12 mouse cellular contexts compared by ENCODE assay signal in the genomic region with DNA sequence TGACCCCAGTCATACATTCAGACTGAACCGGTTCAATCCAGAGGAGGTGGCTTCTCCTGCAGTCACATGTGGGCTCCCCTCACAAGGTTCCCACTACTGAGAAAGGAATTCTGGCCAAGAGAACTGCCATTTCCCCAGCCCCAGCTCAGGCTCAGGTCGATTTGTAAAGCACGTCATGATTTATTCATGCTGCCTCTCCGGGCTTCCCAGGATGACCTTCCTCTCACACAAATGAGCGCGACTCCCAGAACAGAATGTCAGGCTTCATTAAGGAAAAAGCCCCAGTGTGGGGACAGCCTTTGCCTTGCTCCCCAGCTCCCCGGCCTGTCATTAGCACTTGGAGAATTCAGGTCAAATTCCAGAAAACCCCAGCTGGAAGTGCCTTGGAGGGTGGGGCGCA.
DNase-seq lines count a peak whose midpoint lies in the region; ATAC-seq lines count a peak whose summit lies in the region.
"Had no signal": no experiment of that assay in that cellular context is flagged by ENCODE, and none has a peak within 500 bp of the region (broad histone marks: within the 10 kb centered on the region; RNA-seq: fewer than 3 reads in every experiment).

No protein-coding gene starts in this region.

- H3K27ac ChIP-seq in forebrain, embryonic 13.5 days = peak overlapping the region; percentile 48
- no peak overlapping the region for H3K27ac ChIP-seq in neural tube, embryonic 14.5 days (ENCODE audit: low read depth, low read length)
- H3K27ac ChIP-seq in heart, embryonic 11.5 days (ENCODE audit: low read depth, low read length) = no peak overlapping the region
- H3K27ac ChIP-seq: heart, embryonic 13.5 days; limb, embryonic 13.5 days; stomach, postnatal 0 days had no signal

- peaks cover 37% of the 10 kb centered on the region for H3K4me1 ChIP-seq in forebrain, embryonic 13.5 days
- peaks cover 25% of the 10 kb centered on the region for H3K4me1 ChIP-seq in neural tube, embryonic 14.5 days (ENCODE audit: control insufficient read depth, insufficient read depth, low read length)
- H3K4me1 ChIP-seq in heart, embryonic 11.5 days (ENCODE audit: control insufficient read depth, insufficient read depth, low read length) = no peaks in the 10 kb centered on the region

- H3K36me3 ChIP-seq in forebrain, embryonic 13.5 days (ENCODE audit: poor library complexity, severe bottlenecking) = no peaks in the 10 kb centered on the region
- no peaks in the 10 kb centered on the region for H3K36me3 ChIP-seq in neural tube, embryonic 14.5 days (ENCODE audit: control insufficient read depth, insufficient read depth, low read length)
- no peaks in the 10 kb centered on the region for H3K36me3 ChIP-seq in heart, embryonic 11.5 days (ENCODE audit: control insufficient read depth, insufficient read depth, low read length)
- H3K36me3 ChIP-seq: heart, embryonic 13.5 days; limb, embryonic 13.5 days had no signal

- ATAC-seq in forebrain, embryonic 13.5 days = peak; percentile 17
- ATAC-seq in neural tube, embryonic 14.5 days (ENCODE audit: low read depth) = peak; percentile 26; the same call in 1 of the 2 replicates
- no peak for ATAC-seq in heart, embryonic 11.5 days (replicated peaks; ENCODE audit: insufficient number of reproducible peaks, low FRiP score, low TSS enrichment)

- no peak overlapping the region for H3K4me3 ChIP-seq in forebrain, embryonic 13.5 days
- H3K4me3 ChIP-seq in neural tube, embryonic 14.5 days (ENCODE audit: low read depth, low read length) = no peak overlapping the region
- H3K4me3 ChIP-seq in heart, embryonic 11.5 days (ENCODE audit: low read depth, low read length) = no peak overlapping the region
- H3K4me3 ChIP-seq: heart, embryonic 13.5 days; limb, embryonic 13.5 days had no signal

- no peaks in the 10 kb centered on the region for H3K9me3 ChIP-seq in forebrain, embryonic 13.5 days (replicated peaks)
- no peaks in the 10 kb centered on the region for H3K9me3 ChIP-seq in neural tube, embryonic 14.5 days (ENCODE audit: control insufficient read depth, low read length)
- no peaks in the 10 kb centered on the region for H3K9me3 ChIP-seq in heart, embryonic 11.5 days (replicated peaks; ENCODE audit: control insufficient read depth, low read length)
- H3K9me3 ChIP-seq: heart, embryonic 13.5 days; limb, embryonic 13.5 days had no signal

- WGBS in forebrain, embryonic 13.5 days = 13% methylated on average over 8 of the region's 8 CpGs
- 10% methylated on average over 8 of the region's 8 CpGs for WGBS in neural tube, embryonic 14.5 days
- WGBS in heart, embryonic 11.5 days (ENCODE audit: insufficient replicate concordance) = 27% methylated on average over 8 of the region's 8 CpGs

- no peak overlapping the region for H3K4me2 ChIP-seq in forebrain, embryonic 13.5 days
- no peak overlapping the region for H3K4me2 ChIP-seq in neural tube, embryonic 14.5 days (ENCODE audit: low read depth, low read length)
- no peak overlapping the region for H3K4me2 ChIP-seq in heart, embryonic 11.5 days
- H3K4me2 ChIP-seq: heart, embryonic 13.5 days; limb, embryonic 13.5 days had no signal

- H3K27me3 ChIP-seq in forebrain, embryonic 13.5 days = no peaks in the 10 kb centered on the region
- no peaks in the 10 kb centered on the region for H3K27me3 ChIP-seq in neural tube, embryonic 14.5 days (ENCODE audit: control insufficient read depth, insufficient read depth, low read length)
- H3K27me3 ChIP-seq in heart, embryonic 11.5 days (ENCODE audit: control insufficient read depth, insufficient read depth, low read length) = peaks cover 3% of the 10 kb centered on the region

- peak; percentile 11 for DNase-seq in kidney, adult 9 months
- DNase-seq in kidney, postnatal 25 days = no peak
- DNase-seq in kidney, postnatal 36 days = peak; percentile 10 to 14
- no peak for DNase-seq in cerebellum, adult 9-10 months
- no peak for DNase-seq in lung, postnatal 36 days
- DNase-seq: lung, postnatal 4 days had no signal

- H3K9ac ChIP-seq in forebrain, embryonic 13.5 days = no peak overlapping the region
- no peak overlapping the region for H3K9ac ChIP-seq in neural tube, embryonic 14.5 days (replicated peaks; ENCODE audit: low read depth, low read length)
- no peak overlapping the region for H3K9ac ChIP-seq in heart, embryonic 11.5 days (ENCODE audit: low read depth, low read length)
- H3K9ac ChIP-seq: heart, embryonic 13.5 days; limb, embryonic 13.5 days had no signal

Comparison
In these comparisons a context has a peak if more than half of its experiments do, and no peak if none do; other contexts are left out.
1. DNase-seq: peak in kidney, adult 9 months (single experiment) and kidney, postnatal 36 days (2 of 2); none in kidney, postnatal 25 days (0 of 2), cerebellum, adult 9-10 months (single experiment) and lung, postnatal 36 days (single experiment).